Mouse (Mus musculus) left cerebral cortex, postnatal 10 days (tissue): ENCODE results near the gene Apba3. TPM values are rescaled to one million over a fixed set of nuclear protein-coding genes. Genes with fewer than 3 reads are reported as not detected.

ENCODE experiments used
- DNase-seq, 2 experiments: peaks; one replicate each; pipeline ENCODE4 v3.0.0; 2021 to 2022; ENCODE audit warnings: low spot score in 2 of 2, mixed read lengths in 1 of 2; ENCODE audit errors: extremely low spot score in 1 of 2
- intact Hi-C: fragments of 180-260 bp; cut with DNase I; formaldehyde crosslinking; loops from one replicate; pipeline ENCODE4 v1.15.1; 2025
- total RNA-seq, 2 experiments: library from RNA; stranded (reverse); gene quantifications; 2 replicates each; pipeline ENCODE4 v1.2.3; 2021

Gene Apba3
- total RNA-seq, 2 experiments from 2014 or later = 23.7 to 32.6 TPM

GRCm38 (mm10) chr10:81300352-81300907, 33.7 kb downstream of the Apba3 start:
- intact Hi-C loops = no loop called here
- no peak for DNase-seq

GRCm38 (mm10) chr10:81301321-81301720, 34.6 kb downstream of the Apba3 start:
- DNase-seq = no peak
- intact Hi-C loops = no loop called here

DNA sequence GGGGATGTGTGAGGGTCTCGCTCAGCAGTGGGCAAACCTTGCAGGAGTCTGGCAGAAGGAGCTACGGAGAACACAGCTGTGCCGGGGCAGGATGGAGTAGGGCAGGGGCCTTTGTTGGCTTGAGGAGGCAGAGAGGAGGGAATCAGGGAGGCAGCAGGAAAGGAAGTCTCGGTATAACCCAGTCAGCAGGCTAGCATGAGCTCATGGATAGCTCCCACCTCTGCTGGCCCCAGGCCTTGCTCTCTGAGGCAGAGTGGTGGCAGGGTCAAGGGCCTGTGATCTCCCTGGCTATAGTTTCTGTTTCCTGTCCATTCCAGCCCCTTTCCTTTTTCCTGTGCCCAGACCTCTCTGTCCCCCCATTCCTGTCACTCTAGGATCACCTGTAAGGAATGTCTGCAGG, 35.5 kb downstream of the Apba3 start:
- DNase-seq = no peak
- intact Hi-C loops = no loop called here

DNA sequence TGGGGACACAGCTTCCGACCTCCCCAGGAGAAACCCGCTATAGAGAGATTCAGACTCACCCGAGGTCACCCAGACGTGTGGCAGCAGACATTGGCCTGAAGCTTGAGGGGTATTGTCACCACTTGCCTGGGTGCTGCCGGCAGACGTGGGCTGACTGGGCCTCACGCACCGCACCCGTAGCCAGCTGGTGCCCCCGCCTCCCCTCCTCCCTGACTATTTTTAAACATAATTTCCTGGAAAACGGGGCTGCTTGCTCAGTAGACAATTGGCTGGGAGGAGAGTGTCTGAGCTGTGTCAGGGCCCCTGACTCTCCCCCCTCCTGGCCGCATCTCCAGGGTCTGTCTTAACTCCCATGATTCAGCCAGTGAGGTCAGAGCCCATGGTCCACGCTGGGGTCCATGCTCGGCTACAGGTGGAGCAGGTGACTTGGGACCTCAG, 36.0 kb downstream of the Apba3 start:
- intact Hi-C loops = no loop called here
- peak in 1 of 2 experiments; percentile 69 for DNase-seq

DNA sequence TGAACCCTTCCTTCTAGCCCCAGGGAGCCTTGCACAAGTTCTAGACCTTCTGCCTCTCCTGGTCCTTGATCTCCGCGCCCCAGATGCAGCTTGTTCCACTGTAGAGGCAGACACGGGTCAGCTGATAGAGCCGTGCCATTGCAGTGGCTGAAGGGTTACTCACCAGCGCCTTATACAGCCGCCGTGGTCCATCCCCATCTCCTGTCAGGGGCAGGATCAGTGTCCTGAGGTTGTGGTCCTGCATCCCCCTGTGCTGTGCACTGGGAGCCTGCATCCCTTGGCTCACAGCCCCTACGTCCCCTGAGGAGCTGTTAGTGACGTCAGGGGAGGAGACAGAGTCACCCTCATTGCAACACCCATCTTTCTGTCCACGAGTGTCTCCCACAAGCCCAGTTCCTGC, 36.5 kb downstream of the Apba3 start:
- intact Hi-C loops = no loop called here
- no peak for DNase-seq

DNA sequence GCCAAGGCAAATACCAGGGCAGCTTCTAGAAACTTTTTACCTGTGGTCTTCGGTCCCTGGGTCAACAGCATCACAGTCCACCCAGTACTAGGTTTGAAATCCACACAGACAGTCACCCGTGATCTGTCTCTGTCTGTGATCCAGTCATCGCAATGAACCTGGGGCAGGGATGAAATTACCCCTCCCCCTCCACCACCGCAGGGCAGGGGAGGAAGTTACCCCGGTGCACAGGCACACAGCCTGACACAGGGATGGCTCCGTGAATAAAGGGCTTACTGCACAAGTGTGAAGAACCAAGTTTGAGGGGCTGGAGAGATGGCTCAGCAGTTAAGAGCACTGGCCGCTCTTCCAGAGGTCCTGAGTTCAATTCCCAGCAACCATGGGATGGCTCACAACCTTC, 37.0 kb downstream of the Apba3 start:
- DNase-seq = no peak
- intact Hi-C loops = no loop called here

GRCm38 (mm10) chr10:81304597-81305238, 38.0 kb downstream of the Apba3 start:
- intact Hi-C loops = no loop called here
- DNase-seq = peak in 1 of 2 experiments; percentile 69

- intact Hi-C loops = no loop called here
- no peak for DNase-seq
These were observed 38.9 kb downstream of the Apba3 start for GRCm38 (mm10) chr10:81305663-81306062.

DNA sequence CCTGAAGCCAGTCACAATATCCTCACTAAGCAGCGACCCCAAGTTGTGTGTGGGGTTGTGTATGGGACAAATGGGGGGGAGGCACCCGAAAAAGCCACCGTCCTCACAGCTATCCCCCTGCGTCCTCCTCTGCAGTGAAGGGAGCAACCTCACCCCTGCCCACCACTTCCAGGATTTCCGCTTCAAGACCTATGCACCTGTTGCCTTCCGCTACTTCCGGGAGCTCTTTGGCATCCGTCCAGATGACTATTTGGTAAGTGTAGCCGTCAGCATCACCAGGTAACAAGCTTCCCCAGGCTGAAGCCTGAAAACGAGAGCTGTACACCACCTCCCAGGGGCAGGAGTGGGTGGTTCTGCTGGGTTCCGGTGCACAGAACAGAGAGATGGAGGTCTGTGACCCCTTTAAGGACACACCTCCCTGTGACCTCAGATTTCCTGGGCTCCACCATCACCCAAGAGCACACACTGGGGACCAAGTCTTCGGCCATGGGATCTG, 39.5 kb downstream of the Apba3 start:
- DNase-seq = no peak
- intact Hi-C loops = no loop called here

- peak in 1 of 2 experiments; percentile 38 for DNase-seq
- intact Hi-C loops = no loop called here
These were observed 40.3 kb downstream of the Apba3 start for GRCm38 (mm10) chr10:81306837-81307682.

DNA sequence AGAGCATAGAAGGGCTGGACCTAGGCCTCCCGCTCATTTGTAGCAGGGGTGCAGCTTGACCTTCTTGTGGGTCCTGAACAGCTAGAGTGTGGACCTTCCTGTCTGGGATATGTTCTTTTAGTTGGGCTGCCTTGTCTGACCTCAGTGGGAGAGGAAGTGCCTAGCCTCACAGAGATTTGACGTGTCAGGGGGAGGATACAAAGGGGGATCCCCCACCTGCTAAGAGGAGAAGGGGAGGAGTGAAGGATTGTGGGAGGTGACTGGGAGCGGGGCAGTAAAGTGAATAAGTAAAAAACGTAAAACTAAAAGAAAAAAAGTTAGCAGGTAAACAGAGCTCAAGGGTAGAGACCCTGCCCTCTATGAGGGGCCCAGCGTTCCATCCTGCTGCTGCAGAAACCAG, 42.8 kb downstream of the Apba3 start:
- no peak for DNase-seq
- intact Hi-C loops = no loop called here

DNA sequence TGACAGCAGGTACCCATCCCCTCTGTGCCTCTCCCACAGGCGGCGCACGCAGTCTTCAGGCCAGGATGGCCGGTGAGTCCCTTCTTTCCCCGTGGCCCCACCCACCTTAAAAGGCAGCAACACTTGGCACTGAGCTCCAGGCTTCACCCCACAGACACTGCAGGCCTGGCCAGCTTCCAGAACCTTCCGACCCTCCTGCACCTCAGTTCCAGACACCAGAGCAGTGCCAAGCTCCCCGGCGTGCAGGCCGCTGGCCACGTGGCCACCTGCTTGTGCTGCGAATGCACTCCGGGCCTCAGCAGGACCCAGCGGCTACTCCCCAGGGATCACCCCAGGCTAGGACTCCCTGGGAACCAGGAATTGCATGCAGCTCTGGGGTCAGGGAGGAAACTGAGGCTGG, 46.8 kb downstream of the Apba3 start:
- DNase-seq = no peak
- intact Hi-C loops = no loop called here

DNA sequence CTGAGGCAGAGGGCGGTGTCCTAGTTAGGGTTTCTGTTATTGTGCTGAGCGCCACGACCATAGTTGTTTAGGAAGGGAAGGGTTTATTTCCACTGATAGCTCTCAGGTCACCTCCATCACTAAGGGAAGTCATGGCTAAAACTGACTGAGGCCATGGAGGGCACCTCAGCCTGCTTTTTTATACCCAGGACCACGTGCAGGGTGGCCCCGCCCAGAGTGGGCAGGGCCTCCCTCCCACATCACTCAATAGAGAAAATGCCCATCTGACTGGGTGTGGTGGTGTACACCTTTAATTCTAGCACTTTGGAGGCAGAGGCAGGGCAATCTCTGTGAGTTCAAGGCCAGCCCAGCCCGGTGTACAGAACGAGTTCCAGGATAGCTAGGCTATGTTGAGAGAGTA, 47.4 kb downstream of the Apba3 start:
- no peak for DNase-seq
- intact Hi-C loops = no loop called here

- DNase-seq = no peak
- intact Hi-C loops = no loop called here
These were observed 48.8 kb downstream of the Apba3 start for GRCm38 (mm10) chr10:81315587-81315986.

GRCm38 (mm10) chr10:81316338-81317060, 49.7 kb downstream of the Apba3 start:
- intact Hi-C loops = no loop called here
- no peak for DNase-seq

DNA sequence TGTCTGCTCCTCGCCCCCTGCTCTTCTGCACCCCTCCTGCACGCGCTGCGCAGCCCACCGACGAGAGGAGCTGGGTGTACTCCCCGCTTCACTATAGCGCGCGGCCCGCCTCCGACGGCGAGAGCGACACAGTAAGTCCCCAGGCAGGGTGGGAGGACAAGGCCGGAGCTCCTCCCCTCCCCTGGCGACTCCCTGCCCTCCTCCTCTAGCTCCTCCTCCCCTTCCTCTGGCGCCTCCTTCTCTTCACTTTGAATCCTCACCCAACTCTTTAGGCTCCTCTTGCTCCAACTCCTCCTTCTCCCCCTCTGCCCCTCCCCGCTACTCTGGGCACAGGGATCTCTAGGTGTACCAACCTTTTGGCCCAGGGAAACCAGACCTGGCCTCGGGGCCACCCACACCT, 50.5 kb downstream of the Apba3 start:
- intact Hi-C loops = no loop called here

DNA sequence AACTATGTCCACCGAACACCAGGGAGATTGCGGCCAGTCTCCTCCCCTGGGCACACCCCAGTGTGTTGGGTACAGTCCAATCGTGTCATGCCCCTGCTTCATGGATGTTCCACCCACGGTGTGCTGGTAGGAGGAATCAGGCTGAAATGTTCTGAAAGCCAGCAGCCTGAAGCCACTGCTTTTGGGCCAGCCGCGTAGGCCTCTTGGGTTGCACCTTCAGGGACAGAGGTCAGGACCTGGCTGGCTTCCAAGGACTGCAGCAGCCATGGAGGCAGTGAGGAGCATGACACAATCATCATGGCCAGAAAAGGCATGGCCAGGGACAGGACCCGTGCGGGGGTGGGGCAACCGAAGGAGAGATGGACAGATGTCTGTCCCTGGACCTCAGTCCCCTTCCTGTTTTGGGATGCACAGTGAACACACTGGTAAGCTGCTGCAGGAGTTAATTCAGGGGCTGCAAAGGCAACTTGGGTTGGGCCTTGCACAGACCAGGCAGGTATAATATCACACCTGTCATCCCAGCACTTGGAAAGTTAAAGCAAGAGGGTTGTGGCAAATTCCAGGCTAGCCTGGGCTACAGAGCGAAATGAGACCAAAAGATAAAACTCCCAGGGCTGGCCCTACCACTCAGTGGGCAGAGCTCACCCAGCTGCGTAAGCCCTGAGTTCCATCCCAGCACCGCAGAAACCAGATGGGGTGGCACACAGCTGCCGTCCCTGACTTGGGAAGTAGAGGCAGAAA, 52.0 kb downstream of the Apba3 start:
- DNase-seq = peak in 1 of 2 experiments; percentile 78
- intact Hi-C loops = no loop called here

More for the DNA sequence above, 50.5 kb downstream of the Apba3 start:
- DNase-seq = peak in 1 of 2 experiments; percentile 75

DNA sequence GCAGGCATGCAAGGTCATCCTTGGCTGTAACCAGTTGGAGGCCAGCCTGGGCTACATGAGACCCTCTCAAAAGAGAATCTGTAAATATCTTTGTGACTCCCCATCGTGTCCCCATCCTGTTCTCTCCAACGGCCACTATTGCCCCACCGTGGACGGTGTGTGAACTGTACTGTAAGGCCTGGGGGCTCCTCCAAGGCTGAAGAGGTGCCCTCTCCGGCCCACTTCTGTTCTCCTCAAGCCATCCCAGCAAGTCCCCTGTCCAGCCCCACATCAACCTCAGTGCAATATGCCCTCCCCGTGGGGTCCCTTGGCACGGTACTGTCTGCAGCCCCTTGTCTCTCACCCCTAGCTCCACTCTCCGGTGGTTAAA, 52.6 kb downstream of the Apba3 start:
- DNase-seq = peak in 1 of 2 experiments; percentile 61
- intact Hi-C loops = no loop called here
